Mouse (Mus musculus) ES-E14 (cell line): ENCODE results near the gene Hdac7. TPM values are rescaled to one million over a fixed set of nuclear protein-coding genes. Genes with fewer than 3 reads are reported as not detected.
A peak's percentile ranks its signal among the peaks of the same experiment; 100 is the strongest.

Experiments
- DNase-seq: peaks from one replicate; pipeline ENCODE4 v3.0.0-alpha.2; 2013; ENCODE audit warnings: low read depth, low spot score
- H3K27ac ChIP-seq: 2 replicates; pipeline ENCODE4 v1.5.1; 2012; ENCODE audit warnings: low read depth, mild to moderate bottlenecking, low read length, moderate library complexity, mixed read lengths; ENCODE audit not compliant: poor library complexity, insufficient read depth, severe bottlenecking
- H3K36me3 ChIP-seq: 2 replicates; pipeline ENCODE4 v1.6.1; 2012; ENCODE audit warnings: mild to moderate bottlenecking, low read length, moderate library complexity, mixed read lengths; ENCODE audit not compliant: control insufficient read depth, poor library complexity, insufficient read depth, severe bottlenecking
- H3K4me1 ChIP-seq, 2 experiments: fragments of 150-350 bp in 1 of 2; sonication (generic) in 1 of 2; 2 replicates each; pipeline ENCODE4 v1.6.1; 2012; ENCODE audit warnings: low read length in 2 of 2, mild to moderate bottlenecking in 1 of 2, mixed read lengths in 1 of 2; ENCODE audit not compliant: control insufficient read depth in 2 of 2, insufficient read depth in 2 of 2, poor library complexity in 1 of 2
- H3K4me3 ChIP-seq, 2 experiments: fragments of 150-350 bp in 1 of 2; sonication (generic) in 1 of 2; 2 replicates each; pipeline ENCODE4 v1.5.1; 2012; ENCODE audit warnings: low read length in 2 of 2, low read depth in 1 of 2, mild to moderate bottlenecking in 1 of 2, mixed read lengths in 1 of 2; ENCODE audit not compliant: insufficient read depth in 1 of 2, poor library complexity in 1 of 2, severe bottlenecking in 1 of 2
- H3K9ac ChIP-seq: 2 replicates; pipeline ENCODE4 v1.6.1; 2012; ENCODE audit warnings: low read depth, mild to moderate bottlenecking, low read length, mixed read lengths; ENCODE audit not compliant: poor library complexity, insufficient read depth, severe bottlenecking
- H3K9me3 ChIP-seq: fragments of 150-350 bp; sonication (generic); 2 replicates; pipeline ENCODE4 v1.6.1; 2012; ENCODE audit warnings: low read depth, mild to moderate bottlenecking, low read length; ENCODE audit not compliant: control insufficient read depth, insufficient read depth
- CHD2 ChIP-seq: IDR thresholded peaks from 2 replicates; pipeline ENCODE4 v1.6.1; 2014; ENCODE audit warnings: mild to moderate bottlenecking, low read depth, low read length, inconsistent platforms
- HCFC1 ChIP-seq: IDR thresholded peaks from 2 replicates; pipeline ENCODE4 v1.6.1; 2012; ENCODE audit warnings: low read length, inconsistent platforms, borderline replicate concordance; ENCODE audit not compliant: insufficient read depth
- MAFK ChIP-seq: IDR thresholded peaks from 2 replicates; pipeline ENCODE4 v1.6.1; 2014; ENCODE audit warnings: mild to moderate bottlenecking, low read depth, low read length, inconsistent platforms; ENCODE audit not compliant: insufficient read depth
- ZC3H11A ChIP-seq: IDR thresholded peaks from 2 replicates; pipeline ENCODE4 v1.6.1; 2012; ENCODE audit warnings: low read depth, mild to moderate bottlenecking, inconsistent platforms, low read length, borderline replicate concordance
- ZNF384 ChIP-seq: IDR thresholded peaks from 2 replicates; pipeline ENCODE4 v1.6.1; 2012; ENCODE audit warnings: low read depth, low read length, inconsistent platforms
- in situ Hi-C, 2 experiments: fragments of 600-800 bp; cut with MboI; formaldehyde crosslinking; loops; one replicate each; pipeline ENCODE4 v1.15.1; 2025; ENCODE audit warnings: low sequenced_read_pairs in 2 of 2, inconsistent platforms in 1 of 2; ENCODE audit not compliant: unreplicated experiment in 2 of 2
- total RNA-seq: library from RNA; depleted of rRNA; stranded (reverse); fragments of 300-350 nt; gene quantifications from 2 replicates; pipeline ENCODE4 v1.2.3, GENCODE M21; 2012

Gene Hdac7
- total RNA-seq, 1 experiment, result 7.4 TPM

DNA sequence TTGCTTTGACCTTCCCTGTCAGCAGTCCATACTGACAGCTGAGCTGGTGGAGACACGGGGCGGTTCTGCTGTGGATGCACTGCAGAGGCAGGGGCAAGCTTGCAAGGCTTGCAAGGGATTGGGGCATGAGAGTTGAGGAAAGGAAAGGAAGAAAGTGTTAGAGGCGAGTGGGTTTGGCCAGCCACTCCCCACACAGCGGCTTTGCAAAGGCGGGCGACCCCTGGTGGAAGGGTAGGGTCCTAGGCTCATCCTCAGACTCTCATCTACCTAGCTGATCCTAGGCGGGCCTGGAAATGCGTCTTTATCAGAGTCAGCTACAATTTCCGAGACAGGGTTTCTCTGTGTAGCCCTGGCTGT is 61.6 kb downstream of the Hdac7 start:
- peaks cover 6 to 21% of the 10 kb centered on the region in 2 experiments; a peak in 3 of 4 replicates for H3K4me1 ChIP-seq
- peak; percentile 79 for DNase-seq
- TF ChIP-seq ZC3H11A (no peak), HCFC1 (no peak), CHD2 (no peak), MAFK (no peak)
- no peaks in the 10 kb centered on the region for H3K36me3 ChIP-seq
- in situ Hi-C loops, result no loop called here
- no peak overlapping the region for H3K27ac ChIP-seq
- H3K4me3 ChIP-seq, result peak overlapping the region; percentile 43 to 47
- H3K9me3 ChIP-seq, result no peaks in the 10 kb centered on the region
- no peak overlapping the region for H3K9ac ChIP-seq

DNA sequence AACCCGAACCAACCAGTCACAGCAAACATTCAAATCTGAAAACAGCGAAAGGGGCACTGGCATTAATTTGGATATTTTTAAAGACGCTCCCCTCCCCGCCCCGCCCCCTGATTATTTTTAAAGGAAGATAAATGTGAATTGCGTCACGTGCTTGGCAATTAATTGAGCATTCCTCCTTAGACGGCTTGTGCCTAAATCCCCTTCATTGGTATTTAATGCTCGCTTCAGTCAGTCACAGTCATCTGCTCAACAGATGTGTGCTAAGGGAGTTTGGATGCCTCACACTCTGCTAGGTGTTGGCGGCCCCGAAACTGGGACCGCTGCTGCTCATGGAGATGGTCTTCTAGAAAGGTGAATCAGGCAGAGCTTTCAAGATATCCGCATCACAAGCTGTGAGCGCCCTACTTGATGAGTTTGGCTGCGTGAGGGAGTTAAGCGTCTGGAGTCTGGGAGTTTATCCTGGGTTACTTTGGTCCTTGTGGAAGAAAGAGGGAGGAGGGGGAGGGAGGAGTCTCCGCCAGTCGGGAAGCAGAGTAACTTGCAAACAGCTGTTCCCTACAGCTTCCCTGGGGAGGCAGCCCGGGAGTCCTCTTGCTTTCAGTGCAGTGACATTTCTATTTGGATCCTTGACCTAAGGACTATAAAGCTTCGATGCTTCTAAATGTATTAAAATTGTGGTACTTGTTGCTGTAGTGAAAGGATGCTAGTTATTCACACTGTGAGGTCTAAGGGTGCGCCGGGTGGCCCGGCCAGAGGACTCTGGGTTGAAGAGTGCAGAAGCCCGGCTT is 62.1 kb downstream of the Hdac7 start:
- Histone ChIP-seq H3K4me3 (peak overlapping the region; percentile 43 to 47), H3K27ac (no peak overlapping the region), H3K9ac (no peak overlapping the region; the same call in 1 of the 2 replicates), H3K36me3 (no peaks in the 10 kb centered on the region), H3K9me3 (no peaks in the 10 kb centered on the region), H3K4me1 (peaks cover 2 to 16% of the 10 kb centered on the region in 2 experiments; a peak in 3 of 4 replicates)
- in situ Hi-C loops, result no loop called here
- TF ChIP-seq MAFK, result no peak
- TF ChIP-seq ZC3H11A, result no peak
- no peak for TF ChIP-seq CHD2
- no peak for TF ChIP-seq HCFC1
- no peak for DNase-seq

DNA sequence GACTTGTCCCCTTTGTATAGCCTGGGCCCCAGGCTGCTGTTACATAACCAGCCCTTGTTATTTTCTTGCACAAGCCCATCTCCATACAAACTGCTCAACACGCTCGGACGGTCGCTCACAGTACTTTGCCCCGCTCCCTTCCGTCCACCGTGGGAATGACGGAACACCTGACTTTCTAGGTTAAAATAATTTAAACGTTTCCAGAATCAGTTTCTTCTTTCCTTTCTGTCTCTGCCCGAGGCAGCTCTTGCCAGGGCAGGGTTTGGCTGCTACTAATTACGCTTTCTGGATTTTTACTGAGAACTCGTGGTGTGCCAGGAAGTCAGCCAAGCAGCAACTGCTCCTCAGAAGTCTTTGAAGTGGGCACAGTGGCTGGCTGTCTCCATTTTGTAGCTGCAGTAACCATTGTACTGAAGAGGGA is 63.7 kb downstream of the Hdac7 start:
- no peak overlapping the region for H3K27ac ChIP-seq
- DNase-seq, result no peak
- H3K4me3 ChIP-seq, result no peak overlapping the region
- no peak for TF ChIP-seq HCFC1
- TF ChIP-seq ZC3H11A, result no peak
- no peak for TF ChIP-seq ZNF384
- no peak for TF ChIP-seq MAFK
- no peak for TF ChIP-seq CHD2
- no peak overlapping the region for H3K9ac ChIP-seq
- H3K36me3 ChIP-seq, result no peaks in the 10 kb centered on the region
- H3K9me3 ChIP-seq, result no peaks in the 10 kb centered on the region
- in situ Hi-C loops, result no loop called here
- peaks cover 0 to 2% of the 10 kb centered on the region in 2 experiments; a peak in 1 of 4 replicates for H3K4me1 ChIP-seq

DNA sequence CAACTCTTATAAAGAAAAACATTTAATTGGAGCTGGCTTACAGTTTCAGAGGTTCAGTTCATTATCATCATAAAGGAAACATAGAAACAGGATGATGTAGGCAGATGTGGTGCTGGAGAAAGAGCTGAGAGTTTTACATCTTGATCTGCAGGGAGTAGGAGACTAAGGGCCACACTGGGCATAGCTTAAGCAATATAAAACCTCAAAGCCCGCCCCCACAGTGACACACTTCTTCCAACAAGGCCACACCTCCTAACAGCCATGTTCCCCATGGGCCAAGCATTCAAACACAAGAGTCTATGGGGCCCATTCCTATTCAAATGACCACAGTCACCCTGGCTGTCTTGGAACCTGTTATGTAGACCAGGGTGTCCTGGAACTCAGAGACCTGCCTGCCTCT is 64.7 kb downstream of the Hdac7 start:
- H3K36me3 ChIP-seq, result no peaks in the 10 kb centered on the region
- no peaks in the 10 kb centered on the region for H3K9me3 ChIP-seq
- no peak overlapping the region for H3K4me3 ChIP-seq
- no peak for DNase-seq
- H3K4me1 ChIP-seq, result no peaks in the 10 kb centered on the region
- in situ Hi-C loops, result no loop called here
- H3K27ac ChIP-seq, result no peak overlapping the region
- no peak overlapping the region for H3K9ac ChIP-seq
- no peak for TF ChIP-seq ZC3H11A
- no peak for TF ChIP-seq ZNF384
- TF ChIP-seq CHD2, result no peak
- TF ChIP-seq MAFK, result no peak
- no peak for TF ChIP-seq HCFC1
